Mouse (Mus musculus) brain, embryonic 14.5 days (tissue): ENCODE measurements around the gene Olfr95.

ENCODE experiments used
- CTCF ChIP-seq: fragments of 200-500 bp; IDR thresholded peaks from 2 replicates; pipeline ENCODE4 v1.5.1; 2012; ENCODE audit warnings: inconsistent platforms, mild to moderate bottlenecking, moderate library complexity, borderline replicate concordance; ENCODE audit not compliant: insufficient read depth, insufficient read length; ENCODE audit errors: extremely low read depth
- POLR2A ChIP-seq: fragments of 200-500 bp; IDR thresholded peaks from 2 replicates; pipeline ENCODE4 v1.6.1; 2012; ENCODE audit warnings: mild to moderate bottlenecking, inconsistent platforms, borderline replicate concordance; ENCODE audit not compliant: poor library complexity, insufficient read depth, insufficient read length, severe bottlenecking; ENCODE audit errors: extremely low read depth

DNA sequence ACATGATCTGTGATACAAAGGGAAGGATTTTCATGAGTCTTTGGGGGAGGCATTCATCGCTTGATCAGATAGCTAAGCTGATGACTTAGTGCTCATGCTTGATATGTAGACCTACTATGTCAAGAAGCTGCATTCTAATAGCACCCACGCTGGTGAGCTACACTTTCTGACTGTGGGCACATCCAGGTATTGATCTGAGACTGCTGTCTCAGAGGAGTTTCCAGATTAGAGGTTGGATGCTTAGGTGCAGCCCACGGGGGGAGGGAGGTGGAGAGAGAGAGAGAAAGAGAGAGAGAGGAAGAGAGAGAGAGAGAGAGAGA lies 9.0 kb downstream of the Olfr95 start:
- no peak for TF ChIP-seq POLR2A
- TF ChIP-seq CTCF = no peak
